Mouse (Mus musculus) layer of hippocampus, adult 2 months (tissue): Measurements from ENCODE around the gene Amigo2. TPM values are rescaled to one million over a fixed set of nuclear protein-coding genes. Genes with fewer than 3 reads are reported as not detected.
"Not testable (repeated sequence)": the region's sequence is repeated elsewhere in the genome, so short reads cannot be mapped to it uniquely, and the experiment has no call there.

Experiments
- DNase-seq, 2 experiments: peaks; one replicate each; pipeline ENCODE4 v3.0.0; 2022; ENCODE audit warnings: low spot score in 2 of 2
- H3K27ac ChIP-seq: fragments of 200-600 bp; 2 replicates; pipeline ENCODE4 v1.8.1; 2022
- H3K4me3 ChIP-seq: fragments of 200-600 bp; 2 replicates; pipeline ENCODE4 v1.8.1; 2022; ENCODE audit warnings: mild to moderate bottlenecking
- CTCF ChIP-seq: fragments of 200-600 bp; conservative IDR thresholded peaks from 2 replicates; pipeline ENCODE4 v1.8.1; 2022; ENCODE audit warnings: antibody characterized with exemption, mild to moderate bottlenecking, moderate library complexity
- total RNA-seq, 2 experiments: library from RNA; stranded (reverse); gene quantifications; 2 replicates each; pipeline ENCODE4 v1.2.3; 2021

Amigo2 gene
- total RNA-seq, 2 experiments from 2014 or later = 22.2 to 22.9 TPM

DNA sequence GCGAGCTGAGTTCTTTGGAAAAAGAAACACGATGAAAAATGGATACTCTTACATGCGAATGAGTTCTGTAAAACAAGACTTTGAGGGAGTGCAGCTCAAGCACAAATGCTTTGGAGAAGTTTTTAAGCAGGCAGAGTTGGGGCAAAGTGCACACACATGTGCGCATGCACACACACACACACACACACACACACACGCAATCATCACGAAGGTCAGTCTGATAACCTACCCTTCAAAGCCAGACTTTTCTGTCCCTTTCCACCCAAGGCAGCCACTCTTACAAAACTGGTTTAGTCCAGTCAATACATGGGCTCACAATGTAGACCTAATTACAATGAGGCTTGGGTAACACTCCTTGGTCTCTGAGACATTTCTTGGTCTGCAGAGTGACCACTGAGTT, 13.0 kb downstream of the Amigo2 start:
- no peak overlapping the region for H3K27ac ChIP-seq
- DNase-seq = no peak
- TF ChIP-seq CTCF = no peak

DNA sequence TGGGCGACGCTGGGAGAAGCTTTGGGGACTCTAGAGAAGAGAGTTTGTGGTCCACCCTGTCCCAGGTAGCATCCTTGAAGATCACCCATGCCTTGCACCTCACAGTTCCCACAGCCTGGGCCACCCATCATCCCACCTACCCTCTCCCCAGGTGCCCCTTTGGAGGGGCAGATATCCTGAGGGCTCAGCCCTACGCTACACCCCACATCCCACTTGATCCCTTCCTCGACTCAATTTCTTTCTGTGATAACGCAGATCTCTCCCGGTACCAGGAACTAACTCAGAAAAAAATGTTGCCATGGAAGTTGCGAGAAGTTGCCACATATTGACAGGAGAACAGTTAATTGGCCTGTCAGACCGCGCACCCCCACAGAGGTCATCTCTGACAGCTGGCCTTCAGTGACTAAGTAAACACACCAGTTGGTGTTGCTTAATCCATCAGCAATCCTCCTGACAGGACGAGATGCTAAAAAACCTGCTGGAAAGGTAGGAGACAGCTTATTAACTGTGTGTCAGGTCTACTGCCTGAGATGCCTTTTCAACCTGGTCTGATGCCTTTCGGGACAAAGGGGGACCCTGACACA, 17.5 kb downstream of the Amigo2 start:
- no peak overlapping the region for H3K4me3 ChIP-seq
- DNase-seq = no peak
- no peak overlapping the region for H3K27ac ChIP-seq
- TF ChIP-seq CTCF = no peak

More for the DNA sequence above, 13.0 kb downstream of the Amigo2 start:
- no peak overlapping the region for H3K4me3 ChIP-seq

GRCm38 (mm10) chr15:97224003-97224402, 23.1 kb downstream of the Amigo2 start:
- no peak overlapping the region for H3K4me3 ChIP-seq
- TF ChIP-seq CTCF = no peak
- no peak overlapping the region for H3K27ac ChIP-seq
- no peak for DNase-seq

DNA sequence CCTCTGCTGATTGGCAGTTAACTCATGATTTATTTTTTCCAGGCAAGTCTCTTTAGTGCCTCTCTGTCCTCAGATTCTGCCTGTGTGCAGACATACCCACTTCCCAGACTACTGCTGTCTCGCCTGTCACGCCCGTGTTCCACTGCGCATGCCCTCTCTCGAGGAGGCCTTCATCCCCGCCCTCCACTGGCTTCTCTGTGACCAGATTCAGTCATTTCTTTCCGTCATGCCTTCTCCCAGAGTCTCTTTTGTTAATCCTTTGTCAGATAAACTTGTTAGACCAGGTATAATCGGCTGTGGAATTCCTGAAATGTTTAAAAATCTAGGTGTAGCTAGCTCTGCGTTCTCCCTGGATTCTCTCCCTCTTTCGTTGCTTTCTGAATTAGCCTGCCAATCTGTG, 23.7 kb downstream of the Amigo2 start:
- no peak for DNase-seq
- no peak overlapping the region for H3K27ac ChIP-seq
- H3K4me3 ChIP-seq = no peak overlapping the region
- no peak for TF ChIP-seq CTCF

DNA sequence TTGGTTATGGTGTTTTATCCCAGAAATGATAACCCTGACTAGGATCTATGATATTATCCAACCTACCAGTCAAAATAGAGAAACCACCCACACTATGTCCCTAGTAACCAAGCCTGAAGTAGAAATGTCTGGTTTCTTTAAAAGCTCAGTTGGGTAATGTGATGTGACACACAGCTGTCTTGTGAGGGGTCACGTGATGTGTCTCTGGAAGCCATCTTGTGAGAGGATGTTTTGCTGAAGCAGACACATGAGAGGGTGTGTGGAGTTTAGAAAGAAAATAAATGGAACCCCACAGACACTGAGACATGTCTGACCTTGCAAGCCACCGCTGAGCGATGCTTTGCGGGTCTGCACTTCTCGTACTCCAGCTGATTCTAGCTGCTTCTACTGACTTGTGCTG, 30.2 kb downstream of the Amigo2 start:
- H3K27ac ChIP-seq = no peak overlapping the region
- no peak for DNase-seq
- H3K4me3 ChIP-seq = no peak overlapping the region
- TF ChIP-seq CTCF = no peak

- H3K4me3 ChIP-seq = no peak overlapping the region
- DNase-seq = no peak
- TF ChIP-seq CTCF = no peak
- no peak overlapping the region for H3K27ac ChIP-seq
These were observed 34.3 kb downstream of the Amigo2 start for GRCm38 (mm10) chr15:97212501-97213477.

- not testable (repeated sequence) for H3K27ac ChIP-seq, DNase-seq, H3K4me3 ChIP-seq
These were observed 37.3 kb downstream of the Amigo2 start for GRCm38 (mm10) chr15:97209754-97210153.

DNA sequence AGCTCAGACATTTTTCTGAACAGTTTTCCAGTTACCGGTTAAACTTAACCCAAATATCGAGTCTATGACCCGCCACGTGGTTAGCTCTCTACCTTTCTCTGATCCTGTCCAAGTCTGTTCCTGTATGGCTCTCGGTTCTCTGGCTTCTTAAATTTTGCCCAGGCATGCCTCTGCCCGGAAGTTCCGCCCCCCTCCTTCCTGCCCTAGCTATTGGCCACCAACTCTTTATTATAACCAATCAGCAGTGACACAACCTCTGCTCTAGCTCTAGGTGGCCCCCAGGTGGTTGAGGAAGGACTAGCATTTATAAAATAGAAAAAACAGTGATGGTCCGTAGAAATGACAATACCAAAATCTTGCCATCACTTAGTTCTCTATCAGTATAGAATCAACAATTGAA, 40.6 kb downstream of the Amigo2 start:
- no peak for DNase-seq
- H3K27ac ChIP-seq = no peak overlapping the region
- H3K4me3 ChIP-seq = no peak overlapping the region
- peak; percentile 14; the same call in 1 of the 2 replicates for TF ChIP-seq CTCF

DNA sequence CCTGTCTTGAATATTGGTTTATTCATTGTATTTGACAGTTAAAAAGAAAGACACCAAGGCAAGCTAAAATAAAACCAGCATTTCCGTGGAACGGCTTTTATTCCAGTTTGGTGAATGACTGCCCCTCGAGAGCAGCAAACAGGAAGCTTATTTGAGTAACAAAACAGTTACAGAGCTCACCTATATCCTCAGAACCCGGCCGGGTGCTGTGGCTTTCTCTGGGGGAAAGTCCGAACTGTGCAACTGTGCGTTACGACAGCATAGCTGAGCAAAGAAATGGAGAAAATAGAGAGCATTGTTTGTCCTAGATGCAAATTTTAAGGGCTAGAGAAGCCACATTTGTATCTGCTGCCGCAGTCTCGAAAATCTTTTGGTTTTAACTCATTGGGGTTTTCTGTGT, 41.3 kb downstream of the Amigo2 start:
- Histone ChIP-seq H3K4me3 (no peak overlapping the region), H3K27ac (no peak overlapping the region)
- DNase-seq = no peak
- TF ChIP-seq CTCF = no peak

DNA sequence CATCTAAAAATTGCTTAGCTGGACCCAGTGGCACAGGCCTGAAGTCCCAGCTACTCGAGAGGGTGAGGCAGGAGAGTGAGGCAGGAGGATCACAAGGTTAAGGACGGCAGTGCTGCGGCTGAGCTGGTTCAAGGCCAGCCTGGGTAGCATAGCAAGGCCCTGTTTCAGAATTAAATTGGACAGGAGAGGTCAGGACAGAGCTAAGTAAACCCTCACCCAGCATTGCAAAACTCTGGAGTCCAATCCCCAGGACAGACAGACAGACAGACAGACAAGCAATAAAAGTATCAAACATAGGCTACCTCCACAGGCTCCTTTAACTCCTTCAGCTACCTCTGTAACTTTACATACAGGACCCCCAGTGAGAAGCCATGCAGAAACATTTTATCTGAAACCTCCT, 42.2 kb downstream of the Amigo2 start:
- Histone ChIP-seq H3K27ac (no peak overlapping the region), H3K4me3 (no peak overlapping the region)
- no peak for DNase-seq
- TF ChIP-seq CTCF = no peak

DNA sequence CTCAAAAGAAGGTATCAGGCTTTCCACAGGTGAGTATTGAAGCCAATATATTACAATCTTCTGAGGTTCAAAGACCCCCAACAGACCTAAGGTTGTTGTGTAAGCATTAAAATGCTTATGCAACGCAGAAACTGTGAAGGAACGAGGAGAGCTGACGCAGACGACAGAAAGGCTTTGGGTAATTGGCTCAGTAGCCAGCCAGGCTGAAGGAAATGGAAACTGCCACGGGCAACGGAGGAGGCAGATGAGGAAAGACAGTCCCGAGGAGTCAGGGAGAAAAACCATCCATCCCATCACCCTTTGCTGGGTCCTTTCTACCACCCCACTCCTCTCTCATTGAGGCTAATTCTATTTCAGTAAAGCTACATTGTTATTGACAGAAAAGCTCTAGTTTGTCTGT, 50.4 kb downstream of the Amigo2 start:
- H3K27ac ChIP-seq = no peak overlapping the region
- no peak overlapping the region for H3K4me3 ChIP-seq
- no peak for TF ChIP-seq CTCF

DNA sequence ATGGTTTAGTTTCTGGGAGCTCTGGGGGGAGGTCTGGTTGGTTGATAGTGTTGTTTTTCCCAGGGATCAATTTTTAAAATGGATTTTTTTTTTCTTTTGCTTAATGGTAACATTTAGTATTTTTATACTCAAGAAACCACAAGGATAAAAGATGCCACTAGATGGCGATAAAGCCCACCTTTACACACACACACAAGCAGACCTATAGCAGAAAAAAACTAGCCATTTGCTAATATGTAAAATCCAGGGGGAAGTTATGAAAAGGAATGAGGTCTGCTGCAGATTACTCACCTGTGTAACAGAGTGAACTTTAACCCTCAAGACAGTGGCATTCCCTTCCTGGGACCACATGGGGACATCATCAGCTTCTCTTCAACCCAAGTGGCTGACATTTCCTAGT, 51.5 kb downstream of the Amigo2 start:
- DNase-seq = peak; percentile 66 to 72
- H3K27ac ChIP-seq = no peak overlapping the region
- TF ChIP-seq CTCF = peak; percentile 82
- H3K4me3 ChIP-seq = no peak overlapping the region

More for the DNA sequence above, 50.4 kb downstream of the Amigo2 start:
- no peak for DNase-seq

Other genes with a start within 250 kb of the Amigo2 start
- 1 to 10 TPM in 1 of 2 experiments, under 1 TPM in 1; 0.82 to 1.2 TPM for gene Slc38a4, start 191.3 kb downstream of the Amigo2 start, total RNA-seq
- gene Pced1b, start 180 bp downstream of the Amigo2 start, total RNA-seq = 10 to 100 TPM in 1 of 2 experiments, 1 to 10 TPM in 1; 6.7 to 11.1 TPM